Mouse (Mus musculus) embryonic facial prominence, embryonic 14.5 days (tissue): ENCODE results near the gene Nedd4. TPM values are rescaled to one million over a fixed set of nuclear protein-coding genes. Genes with fewer than 3 reads are reported as not detected.

Experiments used
- ATAC-seq: fragments of 200-750 bp; cut with Nextera tagmentation; 2 replicates; pipeline ENCODE4 v1.8.0; 2017; ENCODE audit warnings: low read depth, moderate number of reproducible peaks, moderate TSS enrichment
- DNase-seq: peaks from one replicate; pipeline ENCODE4 v3.0.0-alpha.2; 2015; ENCODE audit warnings: low spot score
- H3K27ac ChIP-seq: fragments of 300-500 bp; sonication (generic); replicated peaks from 2 replicates; pipeline ENCODE4 v1.5.1; 2014; ENCODE audit warnings: low read depth, mild to moderate bottlenecking, low read length, moderate library complexity
- H3K27me3 ChIP-seq: fragments of 300-500 bp; sonication (generic); replicated peaks from 2 replicates; pipeline ENCODE4 v1.6.1; 2014; ENCODE audit warnings: low read length; ENCODE audit not compliant: control insufficient read depth, insufficient read depth
- H3K36me3 ChIP-seq: fragments of 300-500 bp; sonication (generic); 2 replicates; pipeline ENCODE4 v1.6.1; 2014; ENCODE audit warnings: low read length, mixed read lengths; ENCODE audit not compliant: control insufficient read depth, insufficient read depth
- H3K4me1 ChIP-seq: fragments of 300-500 bp; sonication (generic); 2 replicates; pipeline ENCODE4 v1.6.1; 2014; ENCODE audit warnings: antibody characterized with exemption, low read length; ENCODE audit not compliant: control insufficient read depth, insufficient read depth
- H3K4me2 ChIP-seq: fragments of 300-500 bp; sonication (generic); 2 replicates; pipeline ENCODE4 v1.6.1; 2014; ENCODE audit warnings: low read depth, mild to moderate bottlenecking, low read length, moderate library complexity, mixed read lengths
- H3K4me3 ChIP-seq: fragments of 300-500 bp; sonication (generic); 2 replicates; pipeline ENCODE4 v1.5.1; 2014; ENCODE audit warnings: low read depth, mild to moderate bottlenecking, low read length
- H3K9ac ChIP-seq: fragments of 300-500 bp; sonication (generic); 2 replicates; pipeline ENCODE4 v1.6.1; 2014; ENCODE audit warnings: low read depth, mild to moderate bottlenecking, low read length, moderate library complexity, mixed read lengths
- H3K9me3 ChIP-seq: fragments of 300-500 bp; sonication (generic); 2 replicates; pipeline ENCODE4 v1.6.1; 2016; ENCODE audit warnings: low read length; ENCODE audit not compliant: control insufficient read depth
- WGBS: fragments of 180-500 bp; shearing (Covaris S2); extraction: QIAGEN DNeasy Blood & Tissue Kit; methylation state at CpG from one replicate; pipeline ENCODE4 v1.1.7; 2014; 5-methylcytosine and 5-hydroxymethylcytosine counted together
- polyA plus RNA-seq: library from polyadenylated mRNA; unstranded; fragments of >200 nt; fragmentation: Nextera tagmentation; extraction: Ambion mirVana; gene quantifications from 2 replicates; pipeline ENCODE4 v1.2.1, GENCODE M21; 2014

Nedd4 gene
- polyA plus RNA-seq, 1 experiment from 2014 or later, result 649 TPM

- H3K27ac ChIP-seq, result no peak overlapping the region
- 53% methylated on average over 3 of the region's 3 CpGs for WGBS
- no peak overlapping the region for H3K4me2 ChIP-seq
These were observed 5.2 kb upstream of the Nedd4 start for GRCm38 (mm10) chr9:72656940-72657339.

DNA sequence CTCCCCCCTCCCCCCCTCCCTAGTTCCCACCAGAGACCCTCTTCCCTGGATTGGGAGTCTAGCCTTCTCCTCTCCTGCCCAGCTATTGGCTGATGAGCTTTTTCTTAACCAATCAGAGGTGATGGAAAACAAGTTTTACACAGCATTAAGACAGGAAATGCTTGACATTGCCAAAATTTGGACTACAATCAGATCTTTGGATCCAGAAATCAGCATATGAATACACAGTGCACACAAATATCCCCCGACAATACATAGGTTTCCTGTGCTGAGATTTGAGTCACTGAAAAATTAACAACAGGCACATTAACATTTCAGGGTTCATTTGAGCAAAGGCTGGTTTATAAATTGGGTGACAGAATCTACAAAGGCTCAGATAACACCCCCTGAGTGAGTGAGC lies 4.5 kb upstream of the Nedd4 start:
- no peak for DNase-seq
- no peak overlapping the region for H3K27ac ChIP-seq
- H3K27me3 ChIP-seq, result no peaks in the 10 kb centered on the region
- H3K9me3 ChIP-seq, result no peaks in the 10 kb centered on the region
- peaks cover 32% of the 10 kb centered on the region for H3K4me1 ChIP-seq
- no peak for ATAC-seq
- H3K36me3 ChIP-seq, result no peaks in the 10 kb centered on the region
- no peak overlapping the region for H3K9ac ChIP-seq
- WGBS, result 62% methylated on average over 1 of the region's 1 CpGs
- H3K4me2 ChIP-seq, result no peak overlapping the region
- H3K4me3 ChIP-seq, result no peak overlapping the region

More at GRCm38 (mm10) chr9:72656940-72657339, 5.2 kb upstream of the Nedd4 start:
- ATAC-seq, result no peak
- H3K9ac ChIP-seq, result no peak overlapping the region
- no peaks in the 10 kb centered on the region for H3K27me3 ChIP-seq
- no peaks in the 10 kb centered on the region for H3K36me3 ChIP-seq
- H3K4me1 ChIP-seq, result peaks cover 39% of the 10 kb centered on the region
- no peak for DNase-seq
- no peaks in the 10 kb centered on the region for H3K9me3 ChIP-seq
- H3K4me3 ChIP-seq, result no peak overlapping the region

DNA sequence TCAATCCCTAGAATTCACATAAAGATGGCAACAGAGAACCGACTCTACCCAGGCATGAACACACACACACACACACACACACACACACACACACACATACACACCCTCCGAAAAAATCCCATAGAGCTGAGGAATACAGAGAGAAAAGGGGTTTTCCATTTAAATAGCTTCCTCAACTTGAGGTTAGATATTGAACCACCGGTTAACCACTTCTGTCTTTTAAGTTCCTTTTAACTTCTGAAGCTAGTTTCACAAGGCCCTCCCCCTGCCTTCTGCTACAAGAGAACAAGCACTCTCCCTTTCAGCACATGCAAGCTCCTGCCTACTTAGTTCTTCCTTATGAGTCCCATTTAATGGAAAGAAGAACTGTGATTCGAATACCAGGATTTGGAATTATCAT lies 2.0 kb upstream of the Nedd4 start:
- Histone ChIP-seq H3K4me1 (peaks cover 22% of the 10 kb centered on the region), H3K27ac (no peak overlapping the region), H3K27me3 (no peaks in the 10 kb centered on the region), H3K36me3 (peaks cover 9% of the 10 kb centered on the region), H3K9ac (no peak overlapping the region), H3K9me3 (no peaks in the 10 kb centered on the region), H3K4me3 (no peak overlapping the region), H3K4me2 (no peak overlapping the region)
- ATAC-seq (no peak), DNase-seq (no peak)
- WGBS, result 76% methylated on average over 4 of the region's 4 CpGs

DNA sequence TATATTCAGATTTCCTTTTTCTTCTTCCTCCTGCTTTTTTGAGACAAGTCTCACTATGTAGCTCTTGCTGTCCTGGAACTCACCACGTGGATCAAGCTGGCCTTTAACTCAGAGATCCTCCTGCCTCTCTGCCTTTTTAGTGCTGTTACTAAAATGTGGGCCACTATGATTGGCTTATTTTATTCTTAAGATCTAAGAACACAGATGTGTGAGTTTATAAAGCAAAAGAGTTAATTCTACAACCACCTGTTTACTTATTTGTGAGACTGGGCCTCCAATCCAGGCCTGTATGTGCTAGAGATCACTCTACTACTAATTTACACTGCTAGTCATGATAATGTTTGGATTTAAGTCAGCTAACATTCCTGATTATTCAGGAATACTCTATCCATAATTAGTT lies 1.2 kb upstream of the Nedd4 start:
- peaks cover 23% of the 10 kb centered on the region for H3K4me1 ChIP-seq
- ATAC-seq (no peak), DNase-seq (no peak)
- H3K9ac ChIP-seq, result peak overlapping the region; percentile 100; the same call in 1 of the 2 replicates
- peak overlapping the region; percentile 100 for H3K27ac ChIP-seq
- H3K9me3 ChIP-seq, result no peaks in the 10 kb centered on the region
- H3K4me2 ChIP-seq, result peak overlapping the region; percentile 94; the same call in 1 of the 2 replicates
- 48% methylated on average over 1 of the region's 1 CpGs for WGBS
- H3K27me3 ChIP-seq, result no peaks in the 10 kb centered on the region
- H3K36me3 ChIP-seq, result peaks cover 16% of the 10 kb centered on the region
- H3K4me3 ChIP-seq, result peak overlapping the region; percentile 99; the same call in 1 of the 2 replicates

- WGBS, result under 1% methylated on average over 13 of the region's 13 CpGs
- Histone ChIP-seq H3K4me2 (peak overlapping the region; percentile 94), H3K4me1 (peaks cover 23% of the 10 kb centered on the region), H3K9me3 (no peaks in the 10 kb centered on the region), H3K27ac (peak overlapping the region; percentile 100), H3K4me3 (peak overlapping the region; percentile 99), H3K27me3 (no peaks in the 10 kb centered on the region), H3K9ac (peak overlapping the region; percentile 100), H3K36me3 (peaks cover 22% of the 10 kb centered on the region)
- ATAC-seq (no peak; the same call in 1 of the 2 replicates), DNase-seq (no peak)
These were observed 618 bp upstream of the Nedd4 start for GRCm38 (mm10) chr9:72661561-72661894.

DNA sequence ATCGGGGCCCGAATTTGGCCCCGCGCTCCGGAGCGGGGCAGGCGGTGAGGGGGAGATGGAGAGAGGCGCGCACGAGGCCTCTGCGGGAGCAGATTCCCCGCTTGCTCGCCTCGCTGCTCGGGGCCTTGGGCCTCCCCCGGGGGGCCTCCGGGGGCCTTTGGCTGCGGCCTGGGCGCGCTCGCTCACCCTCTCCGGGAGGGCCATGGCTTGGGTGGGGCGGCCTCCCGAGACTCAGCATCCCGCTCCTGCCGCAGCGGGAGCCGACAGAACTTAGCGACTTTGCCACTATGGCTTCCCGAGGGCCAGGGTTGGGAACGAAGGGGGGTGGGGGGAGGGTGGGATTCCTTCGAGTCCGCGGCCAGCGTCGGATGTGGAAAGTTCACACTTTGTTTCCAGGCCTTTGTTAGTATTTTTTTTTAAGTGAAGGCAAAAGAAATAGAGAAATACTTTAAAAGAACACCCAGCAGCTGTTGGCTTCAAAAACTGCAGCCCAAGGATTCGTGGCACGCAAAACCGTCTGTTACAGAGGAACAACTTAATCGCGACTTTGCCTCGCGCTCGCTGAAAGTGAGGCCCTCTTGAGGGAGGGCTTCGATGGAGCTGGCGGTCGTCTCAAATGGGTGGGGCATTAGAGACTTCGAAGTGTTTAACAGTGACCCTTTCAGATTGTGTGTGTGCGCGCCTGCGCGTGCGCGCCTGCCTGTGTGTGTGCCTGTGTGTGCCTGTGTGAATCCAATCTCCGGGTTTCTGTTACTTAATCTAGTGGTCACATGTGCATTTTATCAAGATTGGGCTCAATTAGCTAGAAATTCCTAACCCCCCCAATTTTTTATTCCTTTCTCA lies 766 bp downstream of the Nedd4 start:
- peak; percentile 60 for ATAC-seq
- WGBS, result under 1% methylated on average over 35 of the region's 55 CpGs
- Histone ChIP-seq H3K27ac (peak overlapping the region; percentile 100), H3K9ac (peak overlapping the region; percentile 100), H3K36me3 (peaks cover 36% of the 10 kb centered on the region), H3K4me2 (peak overlapping the region; percentile 94), H3K4me3 (peak overlapping the region; percentile 99), H3K27me3 (no peaks in the 10 kb centered on the region), H3K9me3 (no peaks in the 10 kb centered on the region), H3K4me1 (peaks cover 29% of the 10 kb centered on the region)
- DNase-seq, result peak; percentile 95

- DNase-seq (no peak), ATAC-seq (no peak)
- Histone ChIP-seq H3K4me2 (peak overlapping the region; percentile 94), H3K9me3 (no peaks in the 10 kb centered on the region), H3K4me3 (peak overlapping the region; percentile 99), H3K36me3 (peaks cover 38% of the 10 kb centered on the region), H3K27ac (peak overlapping the region; percentile 100), H3K27me3 (no peaks in the 10 kb centered on the region), H3K4me1 (peaks cover 29% of the 10 kb centered on the region), H3K9ac (peak overlapping the region; percentile 100)
- 3% methylated on average over 10 of the region's 10 CpGs for WGBS
These were observed 1.4 kb downstream of the Nedd4 start for GRCm38 (mm10) chr9:72663534-72663918.

DNA sequence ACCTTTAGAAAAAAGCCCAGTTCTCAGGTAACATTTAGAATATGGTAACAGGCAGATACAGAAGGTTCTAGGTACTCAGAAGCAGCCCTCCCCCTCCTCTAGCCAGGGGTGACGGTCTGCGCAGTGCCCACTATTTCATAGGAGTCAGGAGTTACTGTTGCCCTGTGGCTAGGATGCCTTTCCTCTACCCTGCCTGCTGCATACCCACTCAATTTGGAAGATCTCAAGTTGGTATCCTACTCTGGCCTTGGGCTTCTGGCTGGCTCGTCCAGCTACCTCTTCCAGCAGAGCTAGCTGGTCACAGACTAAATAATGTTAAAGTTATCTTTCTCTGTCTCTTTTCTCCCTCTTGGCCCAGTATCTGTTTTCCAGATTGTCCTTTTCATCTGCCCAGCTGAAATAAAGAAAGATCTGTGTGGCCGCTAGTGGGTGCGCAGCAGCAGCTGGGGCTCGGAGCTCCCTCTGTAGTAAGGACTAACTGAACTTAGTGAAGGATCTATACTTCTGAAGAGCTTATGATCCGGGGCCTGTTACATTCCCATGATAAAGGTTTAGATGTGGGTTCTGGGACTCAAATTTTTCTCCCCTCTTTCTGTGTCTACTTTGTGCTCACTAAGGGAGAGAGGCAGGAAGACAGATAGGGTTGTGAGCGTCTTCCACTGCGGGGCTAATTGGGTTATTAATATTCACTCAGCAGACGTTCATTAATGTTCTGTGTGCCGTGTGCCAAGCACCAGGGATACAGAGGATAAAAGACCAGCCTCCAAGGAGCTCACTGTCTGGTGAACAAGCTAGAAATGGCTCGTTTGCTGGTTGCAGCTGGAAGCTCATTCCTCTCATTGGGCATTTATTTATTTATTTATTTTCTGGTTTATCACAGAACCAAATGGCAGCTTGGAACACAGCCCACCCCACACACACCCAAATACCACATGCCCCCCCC lies 2.5 kb downstream of the Nedd4 start:
- 30% methylated on average over 12 of the region's 12 CpGs for WGBS
- DNase-seq, result no peak
- peaks cover 49% of the 10 kb centered on the region for H3K36me3 ChIP-seq
- H3K4me1 ChIP-seq, result peaks cover 30% of the 10 kb centered on the region
- peak overlapping the region; percentile 100; the same call in 1 of the 2 replicates for H3K27ac ChIP-seq
- H3K27me3 ChIP-seq, result no peaks in the 10 kb centered on the region
- peak overlapping the region; percentile 94 for H3K4me2 ChIP-seq
- peak overlapping the region; percentile 100 for H3K9ac ChIP-seq
- H3K4me3 ChIP-seq, result peak overlapping the region; percentile 99
- no peak for ATAC-seq
- no peaks in the 10 kb centered on the region for H3K9me3 ChIP-seq
